Mouse (Mus musculus): ENCODE data around the gene Lgi4. TPM values are rescaled to one million over a fixed set of nuclear protein-coding genes. Genes with fewer than 3 reads are reported as not detected.
A peak's percentile ranks its signal among the peaks of the same experiment; 100 is the strongest.

The Lgi4 gene
- total and polyA plus RNA-seq, 2 experiments, result 0.09 to 0.18 TPM

DNA sequence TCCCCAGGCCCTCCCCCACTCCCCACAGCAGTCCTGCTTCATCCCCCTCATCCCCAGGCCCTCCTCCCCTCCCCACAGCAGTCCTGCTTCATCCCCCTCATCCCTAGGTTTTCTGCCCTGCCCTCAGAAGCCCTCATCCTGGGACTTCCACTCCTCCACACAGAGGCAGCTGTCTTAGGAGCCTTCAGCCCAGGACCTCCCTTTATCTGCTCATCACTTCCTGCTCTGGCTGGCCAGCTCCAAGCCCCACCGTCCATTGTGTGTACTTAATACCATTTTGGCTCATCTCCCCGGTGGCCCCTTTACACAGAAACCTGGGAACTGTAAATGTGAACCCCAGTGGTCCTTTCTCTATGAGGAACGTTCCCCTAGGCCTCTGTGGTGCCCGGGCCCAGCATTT is 52.9 kb downstream of the Lgi4 start:
- H3K27me3 ChIP-seq (ENCODE audit: control insufficient read depth, insufficient read depth, low read length), result no peaks in the 10 kb centered on the region
- TF ChIP-seq CTCF (IDR thresholded peaks at IDR 0.05; ENCODE audit: low read depth, low read length) (no peak), POLR2A (IDR thresholded peaks at IDR 0.05; ENCODE audit: extremely low read depth, insufficient read depth, low read length) (no peak)
- 24% methylated on average over 4 of the region's 4 CpGs for WGBS
- H3K4me3 ChIP-seq (ENCODE audit: insufficient read depth, low read depth, low read length), result peak overlapping the region; percentile 30
- peak overlapping the region; percentile 100 for H3K27ac ChIP-seq (replicated peaks; ENCODE audit: insufficient read depth, low read depth, low read length)
- peaks cover 13% of the 10 kb centered on the region for H3K36me3 ChIP-seq (ENCODE audit: control insufficient read depth, insufficient read depth, low read length)
- H3K9ac ChIP-seq (ENCODE audit: low read depth, low read length), result peak overlapping the region; percentile 73
- no peak for DNase-seq (ENCODE audit: extremely low read depth, low read depth, low spot score)
- peaks cover 19% of the 10 kb centered on the region for H3K79me2 ChIP-seq (ENCODE audit: control insufficient read depth, insufficient read depth, low read length)
- peaks cover 32% of the 10 kb centered on the region for H3K4me1 ChIP-seq (ENCODE audit: control insufficient read depth, insufficient read depth, low read length)

DNA sequence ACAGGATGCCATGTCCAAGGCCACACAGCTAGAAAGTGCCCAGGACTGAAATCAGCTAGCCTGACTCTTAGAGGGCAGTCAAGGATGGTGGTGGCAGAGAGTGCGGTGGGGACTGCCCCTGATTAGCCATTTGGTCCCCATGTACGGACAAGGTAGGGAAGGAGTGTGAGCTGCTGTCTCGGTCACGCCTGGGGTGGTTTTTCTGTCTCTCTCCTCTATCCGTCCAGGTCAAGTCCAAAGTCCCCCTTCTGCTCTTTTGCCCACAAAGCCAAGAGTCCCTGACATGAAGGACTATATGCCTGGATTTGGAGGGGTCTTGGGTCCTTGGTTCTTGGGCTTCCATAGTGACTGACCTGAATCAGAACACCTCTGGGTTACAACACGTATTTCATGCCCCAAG is 54.7 kb downstream of the Lgi4 start:
- Histone ChIP-seq H3K4me3 (ENCODE audit: insufficient read depth, low read depth, low read length) (peak overlapping the region; percentile 68), H3K27ac (replicated peaks; ENCODE audit: insufficient read depth, low read depth, low read length) (peak overlapping the region; percentile 100), H3K79me2 (ENCODE audit: control insufficient read depth, insufficient read depth, low read length) (peaks cover 19% of the 10 kb centered on the region), H3K4me1 (ENCODE audit: control insufficient read depth, insufficient read depth, low read length) (peaks cover 24% of the 10 kb centered on the region), H3K27me3 (ENCODE audit: control insufficient read depth, insufficient read depth, low read length) (no peaks in the 10 kb centered on the region), H3K36me3 (ENCODE audit: control insufficient read depth, insufficient read depth, low read length) (0 out of 2 replicates have a peak, but pooled peaks cover 2% of the 10 kb centered on the region), H3K9ac (ENCODE audit: low read depth, low read length) (peak overlapping the region; percentile 93)
- peak; percentile 84 for DNase-seq (ENCODE audit: extremely low read depth, low read depth, low spot score)
- 16% methylated on average over 6 of the region's 6 CpGs for WGBS
- TF ChIP-seq POLR2A (IDR thresholded peaks at IDR 0.05; ENCODE audit: extremely low read depth, insufficient read depth, low read length) (no peak), CTCF (IDR thresholded peaks at IDR 0.05; ENCODE audit: low read depth, low read length) (no peak)

DNA sequence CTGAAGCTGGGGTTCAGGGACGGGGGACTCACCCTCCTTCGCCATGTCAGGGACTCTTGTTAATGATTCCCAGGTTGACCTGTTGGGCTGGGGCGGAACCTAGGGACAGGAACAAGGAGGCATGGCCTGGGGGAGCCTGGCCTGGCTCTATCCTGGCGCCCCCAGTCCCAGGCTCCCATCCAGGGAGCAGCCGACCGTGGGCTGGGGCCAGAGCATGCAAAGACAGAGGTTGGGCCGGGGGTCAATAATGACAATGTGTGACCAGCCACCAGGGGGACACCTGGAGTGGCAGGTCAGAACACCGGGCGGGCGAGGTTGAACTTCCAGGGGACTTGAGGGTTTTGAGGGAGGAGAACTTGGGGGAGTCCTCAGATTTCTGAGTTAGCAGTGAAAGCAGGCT is 55.5 kb downstream of the Lgi4 start:
- H3K9ac ChIP-seq (ENCODE audit: low read depth, low read length), result peak overlapping the region; percentile 93
- WGBS, result 22% methylated on average over 10 of the region's 10 CpGs
- DNase-seq (ENCODE audit: extremely low read depth, low read depth, low spot score), result peak; percentile 86
- peak overlapping the region; percentile 68 for H3K4me3 ChIP-seq (ENCODE audit: insufficient read depth, low read depth, low read length)
- H3K27me3 ChIP-seq (ENCODE audit: control insufficient read depth, insufficient read depth, low read length), result no peaks in the 10 kb centered on the region
- H3K79me2 ChIP-seq (ENCODE audit: control insufficient read depth, insufficient read depth, low read length), result peaks cover 19% of the 10 kb centered on the region
- H3K4me1 ChIP-seq (ENCODE audit: control insufficient read depth, insufficient read depth, low read length), result peaks cover 23% of the 10 kb centered on the region
- peak overlapping the region; percentile 100 for H3K27ac ChIP-seq (replicated peaks; ENCODE audit: insufficient read depth, low read depth, low read length)
- H3K36me3 ChIP-seq (ENCODE audit: control insufficient read depth, insufficient read depth, low read length), result 0 out of 2 replicates have a peak, but pooled peaks cover 2% of the 10 kb centered on the region
- TF ChIP-seq POLR2A (IDR thresholded peaks at IDR 0.05; ENCODE audit: extremely low read depth, insufficient read depth, low read length) (0 out of 2 replicates have a peak, but pooled peaks have one; percentile 48), CTCF (IDR thresholded peaks at IDR 0.05; ENCODE audit: low read depth, low read length) (peak; percentile 52)

DNA sequence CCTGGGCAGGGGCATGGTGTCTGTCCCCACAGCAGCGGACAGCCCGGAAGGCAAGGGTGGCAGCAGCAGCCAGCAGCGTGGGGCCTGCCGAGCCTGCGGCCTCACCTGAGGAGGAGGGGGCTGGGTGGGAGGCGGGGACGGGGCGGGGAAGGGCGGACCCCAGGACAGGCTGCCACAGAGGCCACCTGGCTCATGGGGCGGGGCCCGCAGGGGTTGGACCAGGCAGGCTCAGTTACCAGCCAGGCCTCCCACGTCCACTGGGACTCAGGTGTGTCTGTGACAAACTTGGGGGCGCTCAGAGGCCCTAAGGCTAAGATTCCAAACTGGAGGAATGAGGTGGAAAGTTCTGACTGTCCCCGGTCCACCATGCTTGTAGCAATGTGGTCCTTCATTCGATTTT is 56.0 kb downstream of the Lgi4 start, which contains the start of gene Hpn:
Gene Hpn, minus strand, starts transcription at position 109 of the 400 bp plus-strand sequence.
- peak; percentile 90 for DNase-seq (ENCODE audit: extremely low read depth, low read depth, low spot score)
- Histone ChIP-seq H3K27me3 (ENCODE audit: control insufficient read depth, insufficient read depth, low read length) (no peaks in the 10 kb centered on the region), H3K4me1 (ENCODE audit: control insufficient read depth, insufficient read depth, low read length) (peaks cover 18% of the 10 kb centered on the region), H3K79me2 (ENCODE audit: control insufficient read depth, insufficient read depth, low read length) (peaks cover 19% of the 10 kb centered on the region), H3K9ac (ENCODE audit: low read depth, low read length) (peak within 1 kb of the TSS; percentile 93), H3K27ac (replicated peaks; ENCODE audit: insufficient read depth, low read depth, low read length) (peak within 1 kb of the TSS; percentile 100), H3K36me3 (ENCODE audit: control insufficient read depth, insufficient read depth, low read length) (0 out of 2 replicates have a peak, but pooled peaks cover 2% of the 10 kb centered on the region), H3K4me3 (ENCODE audit: insufficient read depth, low read depth, low read length) (peak within 1 kb of the TSS; percentile 68)
- 16% methylated on average over 12 of the region's 15 CpGs for whole genome bisulfite sequencing
- peak; percentile 88 for TF ChIP-seq POLR2A (IDR thresholded peaks at IDR 0.05; ENCODE audit: extremely low read depth, insufficient read depth, low read length)
- TF ChIP-seq CTCF (IDR thresholded peaks at IDR 0.05; ENCODE audit: low read depth, low read length), result no peak

DNA sequence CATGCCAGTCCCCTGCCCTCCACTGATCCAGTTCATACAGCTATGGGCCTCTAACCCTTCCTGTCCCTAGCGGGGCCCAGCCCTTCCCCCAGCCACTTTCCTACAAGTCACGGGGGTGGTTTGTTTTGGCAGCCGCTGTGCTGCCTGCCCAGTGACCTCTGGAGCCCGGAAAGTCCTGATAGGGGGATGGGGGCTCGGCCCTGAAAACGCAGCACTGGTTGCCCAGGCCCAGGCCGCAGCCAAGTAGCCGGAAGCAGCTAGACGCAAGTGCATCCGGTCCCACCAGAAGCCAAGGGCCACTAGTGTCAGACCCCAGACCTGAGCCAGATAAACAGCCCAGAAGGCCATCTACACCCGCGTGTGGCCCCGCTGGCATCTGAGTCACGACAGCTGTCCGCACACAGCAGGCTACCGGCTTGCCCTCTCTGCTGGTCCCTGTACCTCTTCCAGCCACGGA is 56.5 kb downstream of the Lgi4 start:
- WGBS, result under 1% methylated on average over 17 of the region's 17 CpGs
- Histone ChIP-seq H3K27ac (replicated peaks; ENCODE audit: insufficient read depth, low read depth, low read length) (peak overlapping the region; percentile 83), H3K4me3 (ENCODE audit: insufficient read depth, low read depth, low read length) (peak overlapping the region; percentile 68), H3K36me3 (ENCODE audit: control insufficient read depth, insufficient read depth, low read length) (no peaks in the 10 kb centered on the region), H3K27me3 (ENCODE audit: control insufficient read depth, insufficient read depth, low read length) (no peaks in the 10 kb centered on the region), H3K4me1 (ENCODE audit: control insufficient read depth, insufficient read depth, low read length) (peaks cover 17% of the 10 kb centered on the region), H3K9ac (ENCODE audit: low read depth, low read length) (peak overlapping the region; percentile 71), H3K79me2 (ENCODE audit: control insufficient read depth, insufficient read depth, low read length) (peaks cover 19% of the 10 kb centered on the region)
- no peak for TF ChIP-seq CTCF (IDR thresholded peaks at IDR 0.05; ENCODE audit: low read depth, low read length)
- 0 out of 2 replicates have a peak, but pooled peaks have one; percentile 31 for TF ChIP-seq POLR2A (IDR thresholded peaks at IDR 0.05; ENCODE audit: extremely low read depth, insufficient read depth, low read length)
- peak; percentile 95 for DNase-seq (ENCODE audit: extremely low read depth, low read depth, low spot score)

DNA sequence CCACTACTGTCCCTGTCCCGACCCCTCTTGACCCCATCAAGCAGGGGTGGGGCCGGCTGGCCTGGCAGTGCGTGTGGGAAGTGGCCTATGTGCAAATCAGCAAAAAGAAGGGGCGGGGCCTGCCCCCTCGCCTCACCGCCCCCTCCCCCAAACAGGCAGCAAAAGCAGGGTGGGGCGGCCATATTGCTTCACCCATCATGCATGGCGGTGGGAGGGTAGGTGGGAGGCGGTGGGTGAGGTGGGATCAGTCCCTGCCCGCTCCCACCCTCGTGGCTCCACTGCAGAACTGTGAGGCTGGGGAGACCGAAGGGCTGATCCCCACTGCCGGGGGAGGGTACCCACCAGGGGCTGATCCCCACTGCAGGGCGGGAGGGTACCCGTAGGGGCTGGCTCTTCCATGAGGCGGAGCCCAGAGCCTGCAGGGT is 57.6 kb downstream of the Lgi4 start:
- TF ChIP-seq CTCF (IDR thresholded peaks at IDR 0.05; ENCODE audit: low read depth, low read length) (no peak), POLR2A (IDR thresholded peaks at IDR 0.05; ENCODE audit: extremely low read depth, insufficient read depth, low read length) (no peak)
- WGBS, result 69% methylated on average over 16 of the region's 16 CpGs
- H3K9ac ChIP-seq (ENCODE audit: low read depth, low read length), result no peak overlapping the region
- H3K27ac ChIP-seq (replicated peaks; ENCODE audit: insufficient read depth, low read depth, low read length), result no peak overlapping the region
- no peaks in the 10 kb centered on the region for H3K36me3 ChIP-seq (ENCODE audit: control insufficient read depth, insufficient read depth, low read length)
- peaks cover 10% of the 10 kb centered on the region; the same call in 1 of the 2 replicates for H3K4me1 ChIP-seq (ENCODE audit: control insufficient read depth, insufficient read depth, low read length)
- no peak overlapping the region for H3K4me3 ChIP-seq (ENCODE audit: insufficient read depth, low read depth, low read length)
- peaks cover 19% of the 10 kb centered on the region for H3K79me2 ChIP-seq (ENCODE audit: control insufficient read depth, insufficient read depth, low read length)
- no peak for DNase-seq (ENCODE audit: extremely low read depth, low read depth, low spot score)
- H3K27me3 ChIP-seq (ENCODE audit: control insufficient read depth, insufficient read depth, low read length), result no peaks in the 10 kb centered on the region
